Mouse (Mus musculus): ENCODE results near the gene Prdm11.

The Prdm11 gene

DNA sequence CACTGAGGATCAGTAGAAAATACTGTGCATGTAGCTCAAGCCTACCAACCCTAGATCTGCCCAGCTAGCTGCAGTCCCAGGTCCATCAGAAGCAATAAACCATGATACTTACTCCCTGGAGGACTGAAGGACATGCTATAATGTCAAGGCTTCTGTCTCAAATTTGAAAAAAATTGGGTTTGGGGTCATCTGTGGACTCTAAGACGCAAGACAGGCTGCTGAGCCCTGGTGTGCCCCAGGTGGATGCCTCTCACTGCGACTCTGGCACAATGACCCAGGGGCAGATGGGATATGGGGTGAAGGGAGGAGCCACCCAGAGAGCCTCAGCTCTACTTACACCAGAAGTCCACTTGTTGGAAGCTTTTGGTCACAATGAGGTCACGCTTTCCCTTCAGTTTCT lies 33.0 kb downstream of the Prdm11 start:
- in situ Hi-C loops (cut with MseI, MboI) = no loop called here

DNA sequence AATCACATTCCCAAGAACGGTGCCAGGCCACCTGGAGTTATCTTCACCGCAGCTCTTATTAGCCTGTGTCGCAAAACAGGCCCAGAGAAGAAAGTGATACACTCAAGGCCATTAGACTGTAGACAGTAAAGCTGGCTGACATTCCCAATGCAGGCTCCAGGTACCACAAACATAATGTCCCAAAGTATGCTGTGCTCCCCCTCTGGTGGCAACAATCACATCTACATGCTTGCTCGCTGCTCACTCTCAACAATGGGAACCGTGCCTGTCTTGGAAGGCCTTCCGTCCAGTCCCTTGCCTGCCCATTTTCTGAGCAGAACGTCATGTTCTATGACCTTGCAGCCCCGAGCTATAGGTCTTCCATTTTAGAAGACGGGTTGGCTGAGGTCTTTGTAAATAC lies 34.0 kb downstream of the Prdm11 start:
- in situ Hi-C loops (cut with MseI, MboI) = no loop called here

DNA sequence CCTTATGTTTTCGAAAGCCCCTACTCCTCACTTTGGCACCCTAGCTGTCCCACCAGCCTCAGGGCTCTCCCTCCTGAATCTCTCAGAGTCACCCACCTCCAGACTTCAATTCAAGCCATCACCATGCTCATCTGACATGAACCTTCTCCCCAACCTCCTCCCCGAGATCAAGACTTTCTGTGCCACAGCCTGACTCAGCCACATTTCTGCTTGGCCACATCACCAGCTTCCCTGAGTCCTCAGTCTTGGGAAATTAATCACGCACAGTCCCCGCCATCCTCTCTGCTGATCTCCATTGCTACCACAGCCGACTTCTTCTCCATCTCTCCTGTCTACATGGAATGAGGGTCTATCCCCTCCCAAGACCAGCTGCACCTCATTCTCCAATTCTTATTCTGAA lies 34.5 kb downstream of the Prdm11 start:
- in situ Hi-C loops (cut with MseI, MboI) = no loop called here

DNA sequence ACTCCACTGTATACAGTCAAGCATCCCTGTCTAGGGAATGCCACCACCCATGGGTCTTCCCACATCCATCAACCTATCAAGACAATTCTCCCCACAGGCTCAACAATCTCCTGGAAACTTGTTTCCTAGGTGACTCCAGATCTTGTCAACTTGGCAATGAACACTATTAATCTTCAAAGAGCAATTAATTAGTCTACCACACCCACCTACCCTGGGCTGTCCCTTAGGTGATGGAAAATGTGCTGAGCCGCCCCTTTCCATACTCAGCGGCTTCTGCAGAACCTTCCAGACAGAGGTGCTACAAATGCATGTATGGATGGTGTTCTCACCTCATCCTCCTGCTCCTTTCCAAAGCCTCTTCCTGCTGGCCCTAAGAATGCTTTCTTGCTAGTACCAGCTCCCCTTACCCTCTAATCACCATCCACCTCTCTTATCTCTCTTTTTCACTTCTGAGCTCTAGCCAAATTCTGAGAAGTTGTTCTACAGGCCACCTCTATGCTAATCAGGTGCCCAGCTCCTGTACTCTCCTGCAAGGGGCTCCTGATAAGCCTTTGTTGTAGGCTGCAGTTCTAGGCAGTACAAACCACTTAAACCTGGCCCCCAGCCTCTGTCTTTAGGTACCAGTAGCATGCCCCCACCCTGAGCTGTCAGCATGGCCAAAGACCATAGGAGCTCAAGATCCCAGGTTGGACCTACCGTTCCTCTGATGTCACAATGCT lies 37.8 kb downstream of the Prdm11 start:
- in situ Hi-C loops (cut with MseI, MboI) = no loop called here

- in situ Hi-C loops (cut with MseI, MboI) = no loop called here
Observed at GRCm38 (mm10) chr2:93005028-93005427, 40.9 kb downstream of the Prdm11 start.

- in situ Hi-C loops (cut with MseI, MboI) = no loop called here
Observed at GRCm38 (mm10) chr2:92991976-92992375, 54.0 kb downstream of the Prdm11 start.

GRCm38 (mm10) chr2:92989593-92989992 lies 56.4 kb downstream of the Prdm11 start:
- in situ Hi-C loops (cut with MseI, MboI) = no loop called here

GRCm38 (mm10) chr2:92987901-92988631 lies 57.9 kb downstream of the Prdm11 start:
- in situ Hi-C loops (cut with MseI, MboI) = no loop called here

GRCm38 (mm10) chr2:92987108-92987618 lies 58.8 kb downstream of the Prdm11 start:
- in situ Hi-C loops (cut with MseI, MboI) = no loop called here

DNA sequence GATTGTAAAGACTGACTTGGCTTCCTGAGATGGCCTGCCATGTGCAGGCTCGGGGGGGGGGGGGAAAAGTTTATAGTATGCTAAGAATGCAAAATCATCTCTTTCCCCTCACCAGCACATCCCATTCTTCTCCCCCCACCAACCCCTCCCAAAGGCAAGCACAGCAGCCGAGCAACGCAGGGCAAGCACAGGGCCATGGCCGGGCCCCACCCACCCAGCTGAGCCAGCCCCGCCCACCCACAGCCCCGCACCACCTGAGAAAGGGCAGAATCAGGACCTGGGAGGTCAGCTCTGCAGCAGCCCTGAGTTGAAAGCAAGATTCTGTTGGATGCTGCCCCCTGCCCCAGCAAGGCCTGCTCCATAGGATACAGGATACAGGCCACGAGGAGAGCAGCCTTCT lies 60.4 kb downstream of the Prdm11 start:
- in situ Hi-C loops (cut with MseI, MboI) = no loop called here

DNA sequence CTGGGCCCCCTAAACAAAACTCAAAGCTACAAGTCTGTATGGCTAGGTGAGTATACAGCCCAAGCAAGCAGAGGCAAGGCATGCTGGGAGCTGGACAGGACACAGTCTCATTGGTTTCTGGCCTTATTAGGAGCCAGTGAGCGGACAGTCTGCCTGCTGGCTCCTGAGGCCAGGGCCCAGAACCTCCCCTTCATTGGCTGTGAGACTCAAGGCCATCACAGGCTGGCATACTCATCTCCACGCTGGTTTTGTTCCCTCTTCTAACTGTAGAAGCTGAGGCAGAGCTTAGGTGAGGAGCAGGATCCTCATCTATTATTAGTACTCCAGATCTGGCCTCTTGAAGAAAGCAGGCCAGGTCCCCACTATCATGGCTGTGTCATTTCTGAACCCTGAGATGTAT lies 60.8 kb downstream of the Prdm11 start:
- in situ Hi-C loops (cut with MseI, MboI) = no loop called here

GRCm38 (mm10) chr2:92984321-92985108 lies 61.5 kb downstream of the Prdm11 start:
- in situ Hi-C loops (cut with MseI, MboI) = no loop called here

GRCm38 (mm10) chr2:92983273-92983620 lies 62.7 kb downstream of the Prdm11 start:
- in situ Hi-C loops (cut with MseI, MboI) = no loop called here

DNA sequence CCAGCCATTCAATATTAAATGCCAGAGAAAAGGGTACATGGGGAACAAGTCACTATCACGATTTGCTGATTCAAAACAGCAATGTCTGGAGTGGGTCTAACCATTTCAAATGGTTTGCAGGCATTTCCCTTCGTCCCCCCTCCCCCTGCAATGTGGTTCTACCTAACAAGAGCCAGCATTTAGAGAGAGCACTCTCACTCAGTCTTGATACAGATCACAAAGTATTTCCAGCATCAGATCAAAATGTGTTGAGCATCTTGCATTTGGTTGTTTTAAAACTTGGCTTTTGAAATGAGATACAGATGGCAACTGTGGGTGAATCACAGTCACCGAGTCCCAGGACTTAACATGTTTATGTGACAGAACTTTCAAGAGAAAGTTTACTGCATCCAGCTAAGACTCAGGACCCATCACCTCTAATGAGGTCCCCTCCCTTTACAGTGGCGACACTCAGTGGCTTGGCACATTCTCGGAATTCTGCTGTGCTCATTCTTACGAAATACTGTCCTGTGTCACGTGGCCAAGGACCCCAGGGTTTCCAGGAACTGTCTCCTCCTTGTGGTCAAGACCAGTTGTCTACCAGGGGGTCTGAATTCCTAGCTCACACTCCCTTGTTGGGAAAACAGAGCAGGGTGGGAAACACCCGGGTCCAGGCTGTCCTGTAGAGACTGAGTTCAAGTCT lies 63.2 kb downstream of the Prdm11 start:
- in situ Hi-C loops (cut with MseI, MboI) = no loop called here

DNA sequence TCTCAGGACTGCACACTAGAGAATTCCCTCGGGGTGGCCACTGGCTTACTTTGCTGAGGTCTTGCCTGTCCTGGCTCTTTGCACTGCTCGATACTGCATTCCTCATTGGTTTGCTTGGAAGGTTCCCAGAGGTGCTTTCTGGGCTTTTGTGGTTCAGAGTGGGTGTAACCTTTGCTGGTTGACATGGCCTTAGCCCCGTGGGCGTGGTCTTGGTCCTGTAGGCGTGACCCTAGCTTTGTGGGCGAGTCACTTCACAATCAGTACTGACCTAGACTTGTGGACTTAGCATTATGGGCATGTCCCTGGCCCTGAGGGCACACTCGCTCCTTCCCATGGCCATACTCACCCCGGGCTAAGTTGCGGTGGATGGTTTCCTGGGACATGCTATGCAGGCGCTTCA lies 65.8 kb downstream of the Prdm11 start:
- in situ Hi-C loops (cut with MseI, MboI) = no loop called here

DNA sequence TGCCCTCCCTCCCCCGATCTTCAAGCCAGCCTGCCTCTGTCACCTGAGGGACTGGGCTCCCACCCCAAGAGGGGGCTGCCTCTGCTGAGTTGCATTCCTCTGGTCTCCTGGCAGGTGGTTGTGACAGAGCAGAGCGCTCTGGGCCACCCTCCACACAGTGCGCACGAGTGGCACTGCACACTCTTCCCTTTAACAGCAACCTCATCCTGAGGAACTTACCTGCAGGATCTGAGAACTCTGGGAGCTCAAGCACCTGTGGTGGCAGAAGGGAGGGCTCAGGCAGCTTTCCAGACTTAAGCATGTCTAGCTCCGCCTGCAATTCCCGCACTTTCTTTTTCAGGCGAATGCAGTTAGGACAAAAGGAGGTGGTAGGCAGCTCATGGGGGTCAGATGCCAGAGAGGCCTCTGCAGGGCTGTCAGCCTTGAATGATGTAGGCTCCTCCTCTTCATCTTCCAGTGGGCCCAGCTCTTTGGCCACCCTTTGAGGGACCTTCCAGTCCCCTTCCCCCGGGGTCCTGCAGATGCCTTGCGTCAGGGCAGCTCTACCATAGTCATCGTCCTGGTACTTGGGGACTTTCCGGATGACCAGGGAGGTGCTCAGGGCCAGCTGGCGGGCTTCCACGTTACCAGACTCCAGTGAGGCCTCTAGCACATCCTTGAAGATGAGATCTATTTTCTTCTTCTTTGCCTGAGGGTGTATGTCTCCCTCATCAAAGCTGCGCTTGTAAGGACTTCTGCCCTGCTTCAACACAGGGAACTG lies 70.8 kb downstream of the Prdm11 start:
- in situ Hi-C loops (cut with MseI, MboI) = no loop called here

GRCm38 (mm10) chr2:92973646-92974045 lies 72.3 kb downstream of the Prdm11 start:
- in situ Hi-C loops (cut with MseI, MboI) = no loop called here

DNA sequence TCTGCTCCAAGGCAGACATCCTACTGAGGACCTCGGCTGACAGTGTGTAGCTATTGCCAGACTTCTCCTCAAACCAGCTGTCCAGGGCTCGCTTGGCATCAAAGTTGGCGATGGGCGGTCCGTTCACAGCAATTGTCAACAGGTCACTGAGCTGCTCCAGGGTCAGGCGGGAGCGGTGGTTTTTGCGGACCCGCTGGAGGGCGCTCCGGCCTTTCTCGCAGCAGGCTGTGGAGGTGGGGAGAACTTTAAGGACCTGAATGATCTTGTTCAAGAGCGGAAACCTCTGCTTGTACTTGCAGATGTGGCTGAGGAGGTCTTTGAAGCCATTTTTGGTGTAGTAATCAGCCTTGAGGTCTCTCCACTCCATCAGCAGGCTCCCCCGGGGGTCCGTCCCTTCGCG lies 73.9 kb downstream of the Prdm11 start:
- in situ Hi-C loops (cut with MseI, MboI) = no loop called here

- in situ Hi-C loops (cut with MseI, MboI) = no loop called here
Observed at GRCm38 (mm10) chr2:92971536-92971935, 74.4 kb downstream of the Prdm11 start.

- in situ Hi-C loops (cut with MseI, MboI) = no loop called here
Observed at GRCm38 (mm10) chr2:92971069-92971468, 74.9 kb downstream of the Prdm11 start.

DNA sequence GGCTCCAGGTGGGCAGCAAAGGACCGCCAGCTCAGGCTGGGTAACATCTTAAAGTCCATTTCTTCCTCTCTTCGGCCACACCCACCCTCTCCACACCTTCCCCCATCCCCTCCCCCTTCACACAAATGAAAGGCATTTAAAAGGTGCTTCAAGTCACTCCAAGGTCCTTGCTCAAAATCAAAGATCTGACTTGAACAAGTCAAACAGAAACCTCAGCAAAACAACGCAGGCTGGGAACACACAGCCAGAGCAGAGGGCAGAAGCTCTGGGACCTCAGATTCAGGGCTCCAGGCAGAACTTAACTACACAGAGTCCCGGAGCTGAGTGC lies 78.2 kb downstream of the Prdm11 start:
- in situ Hi-C loops (cut with MseI, MboI) = no loop called here
